Mouse (Mus musculus) adrenal gland, postnatal 36 days (tissue): ENCODE measurements around the gene Bnipl. TPM values are rescaled to one million over a fixed set of nuclear protein-coding genes. Genes with fewer than 3 reads are reported as not detected.
A peak's percentile ranks its signal among the peaks of the same experiment; 100 is the strongest.

Experiments used
- DNase-seq, 2 experiments: peaks; one replicate each; pipeline ENCODE4 v3.0.0; 2021; ENCODE audit warnings: mixed read lengths in 1 of 2
- long read RNA-seq, 2 experiments: library from polyadenylated mRNA; stranded (forward); transcript quantifications; one replicate each; pipeline ENCODE4 v2.0.0; 2021; ENCODE audit warnings: borderline sequencing depth in 2 of 2
- total RNA-seq, 2 experiments: library from RNA; stranded (reverse); gene quantifications; 2 replicates each; pipeline ENCODE4 v1.2.3; 2021

Bnipl gene
- total RNA-seq = under 1 TPM in 1 of 2 experiments, not detected in 1; 0.89 TPM
- long read RNA-seq, experiment 1 = 0 reads
- long read RNA-seq, experiment 2 = 0 reads

DNA sequence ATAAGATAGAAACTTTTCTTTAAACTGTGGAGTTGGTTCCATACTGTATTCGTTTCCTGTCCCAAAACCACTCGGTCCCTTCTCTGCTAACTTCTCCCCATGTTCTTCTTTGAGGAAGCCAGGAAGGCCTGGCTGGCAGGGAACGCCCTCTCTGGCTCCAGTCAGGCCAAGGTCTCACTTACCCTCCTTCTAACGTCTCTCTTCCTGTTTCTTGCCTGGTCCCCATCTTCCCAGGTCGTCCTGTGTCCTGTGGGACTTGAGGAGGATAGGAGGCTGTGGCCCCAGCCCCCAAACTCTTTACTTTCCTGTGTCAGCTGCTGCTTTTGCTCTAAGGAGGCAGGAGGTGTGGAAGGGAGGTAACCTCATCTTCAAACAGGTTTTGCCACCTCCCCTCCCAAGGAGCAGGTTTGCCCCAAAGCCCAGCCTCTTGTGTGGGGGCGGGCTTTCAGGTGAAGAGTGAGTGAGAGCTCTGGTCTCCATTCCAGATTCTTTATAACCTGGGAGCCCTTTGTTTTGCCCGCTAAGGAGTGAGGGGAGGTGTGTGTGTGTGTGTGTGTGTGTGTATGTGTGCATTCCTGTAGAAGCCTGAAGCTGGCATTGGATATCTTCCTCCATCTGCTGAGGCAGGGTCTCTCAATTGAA, at the start of gene Bnipl:
Gene Bnipl, minus strand, starts transcription at position 411 of the 642 bp plus-strand sequence.
- DNase-seq = no peak

GRCm38 (mm10) chr3:95298018-95298417, 47.0 kb upstream of the Bnipl start:
- DNase-seq = no peak

DNA sequence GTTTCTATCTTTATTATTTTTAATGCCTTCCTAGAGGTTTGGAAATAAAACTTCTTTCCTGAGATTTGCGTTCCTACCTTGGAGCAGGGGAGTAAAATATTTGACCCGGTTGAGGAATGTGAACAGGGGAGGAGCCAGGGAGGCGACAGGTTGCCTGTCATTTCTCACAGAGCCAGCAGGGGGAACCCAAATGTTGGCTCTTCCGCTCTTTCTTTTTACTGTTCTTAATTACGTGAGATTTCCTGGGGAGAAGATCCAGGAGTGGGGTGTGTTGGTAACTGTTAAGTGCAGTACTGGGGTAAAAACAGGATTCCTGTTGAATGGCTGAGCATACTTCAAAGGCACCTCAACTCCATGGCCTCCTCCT, 45.1 kb upstream of the Bnipl start:
- DNase-seq = peak in 1 of 2 experiments; percentile 62

DNA sequence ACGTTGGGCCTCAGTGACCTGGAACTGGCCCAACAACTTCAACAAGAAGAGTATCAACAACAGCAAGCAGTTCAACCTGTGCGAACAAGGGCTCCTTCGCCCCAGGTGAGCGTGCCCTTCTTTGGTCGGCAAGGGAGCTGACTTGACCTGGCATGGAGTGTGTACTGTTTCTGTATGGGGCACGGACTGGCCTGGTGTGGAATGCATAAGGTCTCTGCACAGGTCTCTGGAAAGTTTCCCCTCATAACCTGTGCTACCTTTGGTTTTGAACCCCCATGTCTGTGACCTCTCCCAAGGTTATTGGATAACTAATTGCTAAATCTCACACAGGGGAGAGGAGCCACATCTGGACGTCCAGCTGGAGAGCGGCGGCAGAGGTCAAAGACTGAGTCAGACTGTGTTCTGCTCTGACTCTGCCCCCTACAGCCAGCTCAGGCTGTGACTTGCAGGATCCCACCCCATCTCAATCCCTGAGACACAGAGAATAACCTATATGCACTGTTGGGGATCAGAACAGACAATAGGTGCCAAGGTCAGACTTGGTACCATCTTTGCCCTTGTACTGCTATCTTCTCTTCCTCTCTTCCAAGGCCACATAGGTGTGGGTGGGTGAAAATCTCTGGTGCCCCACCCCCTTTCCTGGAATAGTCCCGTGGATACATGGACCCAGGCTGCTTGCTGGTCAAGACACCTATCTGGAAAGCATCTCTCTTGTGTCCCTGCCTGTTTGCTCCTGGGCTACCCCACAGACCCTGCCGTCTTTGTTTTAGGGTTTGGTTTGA, 44.5 kb upstream of the Bnipl start:
- peak; percentile 61 to 66 for DNase-seq

DNA sequence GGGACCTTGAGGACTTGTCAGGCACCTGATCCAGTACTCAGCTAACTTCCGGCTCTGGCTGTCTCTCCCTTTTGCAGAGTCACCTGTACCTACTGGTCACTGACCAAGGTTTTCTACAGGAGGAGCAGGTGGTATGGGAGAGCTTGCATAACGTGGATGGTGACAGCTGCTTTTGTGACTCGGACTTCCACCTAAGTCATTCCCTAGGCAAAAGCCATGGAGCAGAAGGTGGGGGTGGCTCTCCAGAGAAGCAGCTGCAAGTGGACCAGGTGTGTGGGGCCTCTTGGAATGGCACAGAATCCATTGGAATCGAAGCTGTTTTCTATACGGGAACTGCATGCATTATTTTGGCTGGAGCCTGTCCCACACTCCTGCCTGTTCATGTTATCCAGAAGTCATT, 43.7 kb upstream of the Bnipl start:
- DNase-seq = no peak

DNA sequence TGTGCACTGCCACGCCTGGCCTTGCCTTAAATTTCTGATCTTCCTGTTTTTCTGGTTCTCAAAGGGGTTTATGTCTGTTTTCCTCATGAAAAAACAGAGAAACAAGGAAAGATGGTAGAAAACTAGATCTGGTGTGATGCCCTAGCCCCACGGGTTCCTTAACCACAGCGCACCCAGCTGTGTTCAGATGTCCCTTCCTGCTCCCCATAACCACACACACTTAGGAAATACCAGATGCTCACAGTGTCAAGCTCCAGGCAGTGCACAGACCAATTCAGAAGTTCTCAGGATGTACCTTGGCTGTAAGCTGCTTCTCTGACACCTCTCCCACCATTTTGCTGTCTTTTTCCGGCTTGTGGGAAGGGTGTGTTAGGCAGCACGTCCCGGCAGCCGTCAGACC, 43.3 kb upstream of the Bnipl start:
- no peak for DNase-seq

DNA sequence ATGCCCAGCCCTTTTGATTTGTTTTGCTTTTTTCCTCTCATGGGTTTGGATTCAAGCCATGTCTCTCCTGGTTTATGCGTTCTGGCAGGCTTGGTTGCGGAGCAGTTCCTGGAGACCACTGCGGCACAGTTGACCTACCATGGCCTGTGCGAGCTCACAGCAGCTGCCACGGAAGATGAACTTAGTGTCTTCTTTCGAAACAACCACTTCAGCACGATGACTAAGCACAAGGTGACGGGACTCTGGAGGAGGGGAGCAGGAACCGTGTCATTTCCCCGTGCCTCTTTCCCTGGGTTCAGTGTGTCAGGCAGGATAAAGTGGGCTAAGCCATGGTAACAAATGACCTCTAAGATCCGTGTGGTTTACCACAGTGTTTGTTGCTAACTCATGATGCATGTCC, 42.5 kb upstream of the Bnipl start:
- peak; percentile 55 to 67 for DNase-seq

DNA sequence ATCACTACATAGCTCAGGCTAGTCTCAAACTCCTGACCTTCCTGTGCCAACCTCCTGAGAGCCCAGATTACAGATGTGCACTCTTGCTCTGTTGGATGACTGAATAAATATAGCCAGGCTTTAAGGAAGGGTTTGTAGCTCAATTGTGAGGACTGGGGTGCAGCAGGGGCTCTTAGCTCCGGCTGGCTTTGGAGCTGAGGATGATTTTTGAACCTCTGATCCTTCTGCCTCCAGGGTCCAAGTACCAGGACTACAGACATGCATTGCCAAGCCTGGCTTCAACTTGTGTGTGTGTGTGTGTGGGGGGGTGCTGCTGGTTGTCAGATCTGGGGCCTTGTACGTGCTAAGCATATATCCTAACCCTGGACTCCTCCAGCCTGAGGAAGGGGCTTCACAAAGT, 41.9 kb upstream of the Bnipl start:
- DNase-seq = no peak

GRCm38 (mm10) chr3:95291041-95291440, 40.0 kb upstream of the Bnipl start:
- DNase-seq = no peak

- DNase-seq = no peak
Observed at GRCm38 (mm10) chr3:95290156-95290555, 39.2 kb upstream of the Bnipl start.

GRCm38 (mm10) chr3:95289419-95289818, 38.4 kb upstream of the Bnipl start:
- DNase-seq = no peak

DNA sequence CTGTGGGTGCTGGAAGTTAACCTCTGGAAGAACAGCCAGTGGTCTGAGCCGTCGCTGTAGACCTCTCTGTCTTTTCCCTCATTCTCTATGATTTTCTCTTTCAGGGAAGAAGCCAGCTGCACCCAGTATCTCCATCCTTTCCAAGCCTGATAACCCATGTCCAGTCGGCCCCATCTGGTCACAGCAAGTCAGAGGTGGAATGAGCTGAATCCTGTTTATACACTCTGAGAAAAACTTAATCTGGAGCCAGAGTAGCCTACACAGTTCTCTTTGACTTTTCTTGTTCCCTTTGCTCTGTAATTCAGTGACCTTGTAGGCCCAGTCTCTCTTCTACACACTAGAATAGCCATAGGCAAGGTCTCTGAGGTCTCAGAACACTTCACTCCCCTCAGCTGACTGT, 36.5 kb upstream of the Bnipl start:
- DNase-seq = no peak

- peak; percentile 48 to 51 for DNase-seq
Observed at GRCm38 (mm10) chr3:95286510-95286909, 35.5 kb upstream of the Bnipl start.

- no peak for DNase-seq
Observed at GRCm38 (mm10) chr3:95286011-95286410, 35.0 kb upstream of the Bnipl start.

DNA sequence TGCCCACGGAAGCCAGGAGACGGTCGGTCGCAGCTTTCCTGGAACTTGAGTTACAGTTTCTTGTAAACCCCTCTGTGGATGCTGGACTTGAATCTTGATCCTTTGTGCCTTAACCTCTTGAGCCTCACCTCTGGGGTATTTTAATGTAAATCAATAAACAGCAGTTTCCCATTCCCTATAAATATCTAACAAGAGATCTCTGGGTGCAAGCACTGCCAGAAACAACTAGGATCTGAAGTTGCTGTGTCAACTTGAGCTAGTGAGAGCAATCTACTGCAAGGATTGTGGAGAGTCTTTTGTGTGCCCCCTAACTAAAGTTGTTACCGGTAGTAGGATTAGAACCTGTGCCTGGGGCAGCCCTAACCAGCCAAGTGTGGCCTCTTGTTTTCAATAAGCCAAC, 34.4 kb upstream of the Bnipl start:
- no peak for DNase-seq

DNA sequence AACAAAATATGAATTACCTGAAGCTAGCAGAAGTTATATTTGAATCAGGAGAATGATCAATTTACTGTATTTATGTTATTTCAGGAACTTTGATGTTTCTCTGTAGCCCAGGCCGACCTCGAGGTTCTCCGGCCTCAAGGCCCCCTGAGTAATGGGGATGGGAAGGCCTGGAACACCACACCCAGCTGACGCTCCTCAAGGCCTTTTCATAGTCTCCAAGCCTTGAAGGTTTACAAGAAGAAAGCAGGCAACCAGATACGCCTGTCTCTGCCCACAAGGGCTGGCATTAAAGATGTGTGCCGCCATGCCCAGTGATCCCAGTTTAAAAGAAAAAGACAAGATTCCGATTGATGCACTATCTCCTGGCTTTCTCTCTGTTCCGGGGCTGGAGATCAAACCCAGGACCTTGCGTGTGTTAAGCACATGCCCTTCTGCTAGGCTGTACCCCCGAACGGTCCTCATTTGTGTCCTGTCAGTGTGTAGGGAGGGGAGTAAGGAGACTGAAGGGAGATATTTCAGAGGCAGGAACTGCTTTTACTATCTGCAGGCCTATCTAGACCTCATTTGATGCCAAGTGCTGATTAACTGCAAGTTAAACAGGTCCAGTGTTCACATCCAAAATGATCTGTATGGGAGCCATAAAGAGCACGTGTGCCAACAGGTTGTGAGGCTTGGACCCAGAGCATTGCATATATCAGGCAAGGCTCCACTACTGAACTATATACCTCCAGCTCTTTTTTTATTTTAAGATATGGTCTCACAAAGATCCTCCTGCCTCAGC, 33.7 kb upstream of the Bnipl start:
- DNase-seq = peak; percentile 68 to 73

DNA sequence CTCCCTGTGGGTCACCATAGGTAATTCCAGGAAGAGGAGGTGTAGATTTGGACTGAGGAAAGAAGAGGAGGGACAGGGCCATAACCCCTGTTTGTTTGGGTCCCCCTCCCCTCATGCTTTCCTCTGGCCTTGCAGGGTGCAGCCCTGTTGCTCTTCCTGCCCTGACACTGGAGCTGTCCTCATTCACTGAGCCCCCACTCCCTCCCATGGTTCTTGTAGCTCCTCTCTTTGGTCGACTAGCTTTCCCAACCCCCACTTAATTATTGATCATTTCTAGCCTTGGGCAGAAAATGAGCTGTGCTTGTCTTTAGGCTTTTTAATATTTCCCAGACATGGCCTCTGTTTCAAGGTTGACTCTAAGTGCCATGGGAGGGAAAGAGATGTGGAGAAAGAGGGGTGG, 33.1 kb upstream of the Bnipl start:
- peak in 1 of 2 experiments; percentile 43 for DNase-seq

DNA sequence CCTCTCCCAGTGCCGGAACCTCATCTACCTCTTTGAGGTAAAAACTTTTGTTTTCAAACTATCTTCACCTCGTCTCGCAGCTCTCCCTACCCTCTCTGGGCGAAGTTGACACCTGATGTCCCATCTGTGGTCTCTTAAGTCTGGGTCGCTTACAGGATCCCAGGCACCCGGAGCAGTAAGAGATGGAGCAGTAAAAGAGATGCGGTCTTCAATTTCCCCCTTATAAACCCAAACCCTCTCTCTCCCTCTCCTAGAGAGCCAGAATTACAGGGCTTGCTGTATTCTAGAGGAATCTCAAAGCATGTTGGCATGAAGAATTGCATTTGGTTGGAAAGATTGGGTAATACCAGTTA, 32.6 kb upstream of the Bnipl start:
- no peak for DNase-seq

DNA sequence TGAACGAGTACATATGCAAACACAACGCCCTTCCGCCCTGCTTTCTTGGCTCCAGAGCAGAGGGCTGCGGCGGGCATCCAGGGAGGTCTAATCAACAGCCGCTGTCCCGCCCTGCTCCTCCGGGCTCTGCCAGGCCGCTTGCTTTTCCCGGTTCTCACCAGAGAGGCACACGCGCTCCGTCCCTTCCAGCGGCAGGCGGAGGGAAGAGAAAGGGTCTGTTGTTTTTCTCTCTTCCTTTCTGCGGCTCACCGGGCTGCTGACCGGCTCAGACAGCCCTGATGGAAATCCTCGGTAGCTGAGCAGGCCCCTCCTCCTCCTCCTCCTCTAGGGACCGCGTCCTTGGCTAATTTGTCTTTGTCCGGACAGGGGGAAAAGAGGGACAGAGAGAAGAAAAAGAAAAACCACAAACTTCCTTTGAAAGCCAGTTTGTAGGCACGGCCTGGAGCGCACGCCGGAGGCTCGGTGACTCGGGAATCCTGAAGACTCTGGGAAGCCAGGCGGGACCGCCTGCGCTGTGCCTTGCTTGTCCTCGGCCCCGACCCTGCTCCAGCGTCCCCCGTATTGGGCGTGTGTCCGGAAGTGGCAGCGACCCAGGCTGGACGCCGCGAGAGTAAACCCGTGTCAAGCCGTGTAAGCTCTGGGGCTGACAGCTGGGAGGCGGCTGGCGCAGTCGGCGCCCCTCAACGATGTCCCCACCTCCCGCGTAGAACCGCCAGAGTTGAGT, 32.0 kb upstream of the Bnipl start:
- DNase-seq = peak; percentile 82

- peak; percentile 57 to 64 for DNase-seq
Observed at GRCm38 (mm10) chr3:95282381-95282864, 31.4 kb upstream of the Bnipl start.

DNA sequence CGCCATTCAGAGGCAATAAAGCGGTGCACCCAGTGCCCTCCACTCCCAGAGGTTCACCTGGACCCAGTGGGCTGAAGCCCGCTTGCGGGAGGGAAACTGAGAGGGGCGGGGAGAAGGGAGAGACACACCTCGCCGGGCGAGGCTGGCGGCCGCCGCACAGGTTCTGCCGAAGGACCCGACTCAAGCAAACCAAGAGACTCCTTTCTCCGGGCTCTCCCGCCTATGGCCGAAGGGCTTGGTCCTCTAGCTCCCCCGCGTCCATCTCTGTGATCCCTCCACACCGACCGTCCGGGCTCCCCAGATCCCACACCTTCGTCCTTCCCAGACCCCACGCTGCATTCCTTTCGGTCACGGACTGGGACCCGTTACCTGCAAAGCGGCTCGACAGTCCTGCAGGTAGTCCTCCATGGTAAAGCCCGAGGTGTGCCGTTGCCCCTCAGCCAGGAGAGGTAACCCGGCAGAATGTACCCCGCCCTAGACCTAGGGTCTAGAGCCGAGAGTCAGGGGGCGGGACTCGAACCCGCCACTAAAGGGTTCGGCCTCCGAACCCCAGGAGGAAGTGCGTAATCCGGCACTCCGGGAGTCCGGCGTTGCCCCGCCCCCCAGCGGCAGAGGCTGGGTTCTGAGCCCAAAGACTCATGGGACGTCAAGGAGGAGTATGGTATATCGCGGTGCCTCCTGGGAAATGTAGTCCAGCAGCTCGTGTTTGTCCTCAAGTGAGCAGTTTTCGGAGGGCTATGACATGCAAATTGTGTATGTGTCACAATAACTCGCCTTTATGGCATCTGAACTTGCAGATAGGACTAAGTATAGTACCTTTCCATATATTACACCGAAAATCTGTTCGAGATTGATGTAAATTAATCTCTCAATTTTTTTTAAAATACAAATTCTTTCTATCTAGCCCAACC, 30.5 kb upstream of the Bnipl start, which contains the start of the genes Mindy1 and Prune1:
Gene Mindy1, plus strand, starts transcription at position 130 of the 911 bp plus-strand sequence.
Gene Prune1, minus strand, starts transcription at position 861 of the 911 bp plus-strand sequence.
- DNase-seq = peak; percentile 99 to 100
